Mouse (Mus musculus) heart, embryonic 14.5 days (tissue): ENCODE measurements around the gene Ocrl. TPM values are rescaled to one million over a fixed set of nuclear protein-coding genes. Genes with fewer than 3 reads are reported as not detected.

Source experiments
- ATAC-seq: fragments of 200-750 bp; cut with Nextera tagmentation; 2 replicates; pipeline ENCODE4 v1.8.0; 2017; ENCODE audit warnings: low read depth, moderate TSS enrichment; ENCODE audit not compliant: insufficient number of reproducible peaks, insufficient read depth, low FRiP score
- H3K27ac ChIP-seq, 2 experiments: fragments of 200-500 bp in 1 of 2; fragments of 300-500 bp in 1 of 2; sonication (generic) in 1 of 2; replicated peaks in 1 of 2; 2 replicates each; pipeline ENCODE4 v1.5.1; 2012 to 2014; ENCODE audit warnings: low read depth in 2 of 2, low read length in 2 of 2, control low read depth in 1 of 2, mild to moderate bottlenecking in 1 of 2, mixed read lengths in 1 of 2; ENCODE audit not compliant: control insufficient read depth in 1 of 2, insufficient read depth in 1 of 2
- H3K27me3 ChIP-seq: fragments of 300-500 bp; sonication (generic); 2 replicates; pipeline ENCODE4 v1.6.1; 2014; ENCODE audit warnings: mild to moderate bottlenecking, low read length, control low read depth; ENCODE audit not compliant: control insufficient read depth, insufficient read depth
- H3K36me3 ChIP-seq: fragments of 300-500 bp; sonication (generic); 2 replicates; pipeline ENCODE4 v1.6.1; 2014; ENCODE audit warnings: mild to moderate bottlenecking, control low read depth, low read length, mixed read lengths; ENCODE audit not compliant: control insufficient read depth, insufficient read depth
- H3K4me1 ChIP-seq, 2 experiments: fragments of 200-500 bp in 1 of 2; fragments of 300-500 bp in 1 of 2; sonication (generic) in 1 of 2; 2 replicates each; pipeline ENCODE4 v1.6.1; 2012 to 2014; ENCODE audit warnings: low read length in 2 of 2, control low read depth in 1 of 2, mixed read lengths in 1 of 2; ENCODE audit not compliant: control insufficient read depth in 2 of 2, insufficient read depth in 2 of 2
- H3K4me2 ChIP-seq: fragments of 300-500 bp; sonication (generic); 2 replicates; pipeline ENCODE4 v1.6.1; 2014; ENCODE audit warnings: mild to moderate bottlenecking, low read length
- H3K4me3 ChIP-seq, 2 experiments: fragments of 200-500 bp in 1 of 2; fragments of 300-500 bp in 1 of 2; sonication (generic) in 1 of 2; 2 replicates each; pipeline ENCODE4 v1.5.1; 2012 to 2014; ENCODE audit warnings: low read length in 2 of 2, mild to moderate bottlenecking in 2 of 2, control low read depth in 1 of 2, low read depth in 1 of 2, moderate library complexity in 1 of 2; ENCODE audit not compliant: control insufficient read depth in 1 of 2, insufficient read depth in 1 of 2
- H3K9ac ChIP-seq: fragments of 300-500 bp; sonication (generic); 2 replicates; pipeline ENCODE4 v1.6.1; 2014; ENCODE audit warnings: mild to moderate bottlenecking, low read length
- H3K9me3 ChIP-seq: fragments of 300-500 bp; sonication (generic); 2 replicates; pipeline ENCODE4 v1.6.1; 2016; ENCODE audit warnings: low read length, control low read depth; ENCODE audit not compliant: control insufficient read depth
- WGBS: fragments of 180-500 bp; shearing (Covaris S2); extraction: QIAGEN DNeasy Blood & Tissue Kit; methylation state at CpG from one replicate; pipeline ENCODE4 v1.1.7; 2014; 5-methylcytosine and 5-hydroxymethylcytosine counted together
- polyA plus RNA-seq: library from polyadenylated mRNA; unstranded; fragments of >200 nt; fragmentation: Nextera tagmentation; extraction: Ambion mirVana; gene quantifications from 2 replicates; pipeline ENCODE4 v1.2.1, GENCODE M21; 2014

The Ocrl gene
- polyA plus RNA-seq, 1 experiment from 2014 or later = 16.1 TPM

GRCm38 (mm10) chrX:47937740-47938139 is 25.6 kb downstream of the Ocrl start:
- WGBS = 17% methylated on average over 2 of the region's 2 CpGs
- no peaks in the 10 kb centered on the region for H3K9me3 ChIP-seq
- no peak for ATAC-seq

DNA sequence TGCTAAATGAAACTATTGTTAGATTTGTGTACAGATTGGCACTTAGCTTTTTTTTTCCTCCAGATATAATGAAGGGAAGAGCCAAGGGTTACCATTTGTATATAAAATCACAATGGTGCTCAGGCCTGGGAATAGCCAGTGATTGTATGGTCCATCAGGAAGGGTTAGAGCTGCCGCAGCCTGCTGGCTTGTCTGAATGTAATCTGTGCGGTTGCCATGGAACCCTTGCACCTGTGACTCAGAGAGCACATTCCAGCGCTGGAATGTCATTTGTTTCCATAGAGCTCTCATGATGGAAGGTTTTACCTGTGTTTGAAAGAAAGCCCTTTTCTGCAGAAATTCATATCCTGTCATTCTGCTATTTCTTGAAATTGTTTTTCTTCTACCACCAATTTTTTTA is 37.5 kb downstream of the Ocrl start:
- Histone ChIP-seq H3K27me3 (no peaks in the 10 kb centered on the region), H3K4me1 (no peaks in the 10 kb centered on the region), H3K4me2 (no peak overlapping the region), H3K36me3 (peaks cover 24% of the 10 kb centered on the region; the same call in 1 of the 2 replicates), H3K27ac (no peak overlapping the region), H3K9ac (no peak overlapping the region), H3K4me3 (no peak overlapping the region), H3K9me3 (no peaks in the 10 kb centered on the region)
- 55% methylated on average over 3 of the region's 3 CpGs for whole genome bisulfite sequencing
- ATAC-seq = no peak

More at GRCm38 (mm10) chrX:47937740-47938139, 25.6 kb downstream of the Ocrl start:
- H3K36me3 ChIP-seq = peaks cover 24% of the 10 kb centered on the region; the same call in 1 of the 2 replicates
- no peak overlapping the region for H3K9ac ChIP-seq
- no peak overlapping the region for H3K4me2 ChIP-seq
- H3K4me1 ChIP-seq = no peaks in the 10 kb centered on the region
- peak overlapping the region in 1 of 2 experiments; percentile 30; a peak in 1 of 4 replicates for H3K27ac ChIP-seq
- no peak overlapping the region for H3K4me3 ChIP-seq
- no peaks in the 10 kb centered on the region for H3K27me3 ChIP-seq

DNA sequence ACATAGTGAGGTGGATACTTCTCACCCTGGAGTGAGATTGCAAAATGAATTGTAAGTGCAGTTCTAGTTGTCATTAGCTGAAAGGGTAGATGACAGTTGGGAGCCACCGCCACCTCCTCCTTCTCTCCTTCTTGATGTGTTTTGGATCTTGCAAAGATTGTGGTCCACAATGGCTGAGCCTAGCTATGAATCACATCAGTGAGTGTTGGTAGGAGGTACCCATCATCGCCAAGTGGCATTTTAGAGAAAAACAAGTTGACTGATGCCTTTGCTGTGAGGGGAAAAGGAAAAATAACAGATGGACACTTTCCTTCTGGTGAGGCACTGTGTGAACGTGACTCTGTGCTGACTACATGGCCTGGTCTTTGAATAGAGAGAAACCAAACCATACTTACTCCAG is 50.4 kb downstream of the Ocrl start:
- Histone ChIP-seq H3K4me1 (no peaks in the 10 kb centered on the region), H3K4me3 (no peak overlapping the region), H3K27ac (no peak overlapping the region), H3K27me3 (no peaks in the 10 kb centered on the region), H3K36me3 (peaks cover 19% of the 10 kb centered on the region), H3K9me3 (no peaks in the 10 kb centered on the region), H3K9ac (no peak overlapping the region), H3K4me2 (no peak overlapping the region)
- WGBS = 85% methylated on average over 3 of the region's 3 CpGs
- no peak for ATAC-seq

DNA sequence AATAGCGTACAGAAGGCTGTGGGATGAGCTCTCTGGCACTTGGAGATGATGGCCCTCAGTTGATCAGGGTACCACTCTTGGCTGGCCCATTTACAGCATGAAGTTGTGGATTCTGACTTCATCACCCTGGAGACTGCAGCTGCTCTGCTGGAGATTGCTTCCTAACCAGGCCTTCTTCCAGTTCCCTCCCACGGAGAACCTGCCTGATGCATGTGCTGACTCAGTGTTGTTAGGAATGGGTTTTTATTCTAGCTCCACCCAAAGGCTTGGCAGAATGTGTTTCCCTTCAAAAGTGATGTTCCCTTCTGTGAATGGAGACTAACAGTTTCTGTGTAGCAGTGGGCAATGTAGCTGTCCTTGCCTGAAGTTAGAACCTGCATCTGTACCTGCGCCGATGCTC is 58.2 kb downstream of the Ocrl start:
- ATAC-seq = no peak
- no peak overlapping the region for H3K4me3 ChIP-seq
- no peak overlapping the region for H3K27ac ChIP-seq
- H3K27me3 ChIP-seq = no peaks in the 10 kb centered on the region
- no peaks in the 10 kb centered on the region for H3K36me3 ChIP-seq
- no peaks in the 10 kb centered on the region for H3K9me3 ChIP-seq
- 86% methylated on average over 4 of the region's 4 CpGs for WGBS
- no peaks in the 10 kb centered on the region for H3K4me1 ChIP-seq
- H3K9ac ChIP-seq = no peak overlapping the region
- H3K4me2 ChIP-seq = no peak overlapping the region

DNA sequence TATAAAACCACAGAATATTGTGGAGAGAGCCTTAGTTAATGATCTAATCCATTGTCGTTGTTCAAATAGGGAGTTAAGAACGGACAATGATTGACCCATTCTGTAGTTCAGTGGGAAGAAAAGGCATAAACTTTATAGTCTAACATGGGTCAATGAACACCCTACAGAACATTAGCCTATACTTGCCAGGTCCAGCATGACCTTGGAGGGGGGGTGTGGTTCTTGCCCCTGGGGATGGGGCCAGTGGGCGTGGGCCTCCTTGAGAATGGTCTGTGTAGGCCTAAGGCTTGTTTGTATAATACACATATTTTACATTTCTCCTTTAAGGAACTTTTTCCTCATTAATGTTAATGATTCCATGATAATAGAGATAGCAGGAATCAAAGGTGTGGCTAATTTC is 58.7 kb downstream of the Ocrl start:
- no peak for ATAC-seq
- Histone ChIP-seq H3K36me3 (no peaks in the 10 kb centered on the region), H3K9ac (no peak overlapping the region), H3K9me3 (no peaks in the 10 kb centered on the region), H3K4me2 (no peak overlapping the region), H3K27ac (no peak overlapping the region), H3K27me3 (no peaks in the 10 kb centered on the region), H3K4me3 (no peak overlapping the region), H3K4me1 (no peaks in the 10 kb centered on the region)
- 83% methylated on average over 3 of the region's 3 CpGs for WGBS

DNA sequence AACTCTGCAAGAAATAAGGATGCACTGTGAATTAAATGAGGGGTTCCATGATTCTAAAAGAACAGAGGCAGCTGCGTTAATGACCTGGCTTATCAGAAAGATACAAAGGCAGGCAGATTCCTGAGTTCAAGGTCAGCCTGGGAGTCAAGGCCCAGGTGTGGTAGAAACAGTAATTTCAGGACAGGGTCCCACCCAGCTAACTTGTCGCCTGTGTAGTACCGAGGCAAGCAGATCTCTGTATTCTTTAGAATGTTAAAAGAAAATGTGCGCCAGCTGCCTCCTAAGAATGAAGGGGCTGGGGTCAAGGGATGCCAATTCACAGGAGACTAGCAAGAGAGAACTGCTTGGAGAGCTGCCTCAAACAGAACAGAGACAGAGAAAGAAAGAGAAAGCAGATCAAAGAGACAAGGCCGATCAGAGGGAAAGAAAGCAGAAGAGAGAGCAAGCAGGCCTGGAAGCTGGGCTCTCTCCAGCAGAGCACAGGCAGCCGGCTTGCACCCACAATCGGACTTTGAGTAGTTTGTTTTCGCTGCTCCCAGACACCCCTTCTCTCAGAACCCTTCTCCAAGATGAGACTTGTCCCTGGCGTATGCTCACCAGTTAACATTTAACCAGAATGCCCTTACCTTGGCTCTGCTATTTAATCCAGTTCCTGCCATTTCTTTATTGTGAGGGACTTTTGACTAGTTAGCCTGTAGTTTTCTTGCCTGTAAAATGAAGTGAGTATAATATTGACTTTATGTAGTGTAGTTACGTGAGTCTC is 59.4 kb downstream of the Ocrl start:
- Histone ChIP-seq H3K27ac (no peak overlapping the region), H3K4me2 (no peak overlapping the region), H3K9me3 (no peaks in the 10 kb centered on the region), H3K9ac (no peak overlapping the region), H3K4me3 (no peak overlapping the region), H3K36me3 (no peaks in the 10 kb centered on the region), H3K27me3 (no peaks in the 10 kb centered on the region), H3K4me1 (no peaks in the 10 kb centered on the region)
- WGBS = 60% methylated on average over 10 of the region's 10 CpGs
- no peak for ATAC-seq

GRCm38 (mm10) chrX:47976551-47976950 is 64.4 kb downstream of the Ocrl start:
- Histone ChIP-seq H3K4me3 (no peak overlapping the region), H3K9ac (no peak overlapping the region), H3K27me3 (no peaks in the 10 kb centered on the region), H3K36me3 (no peaks in the 10 kb centered on the region), H3K4me2 (no peak overlapping the region), H3K4me1 (no peaks in the 10 kb centered on the region), H3K27ac (no peak overlapping the region), H3K9me3 (no peaks in the 10 kb centered on the region)
- WGBS = 61% methylated on average over 4 of the region's 4 CpGs
- no peak for ATAC-seq

- no peaks in the 10 kb centered on the region for H3K4me1 ChIP-seq
- no peaks in the 10 kb centered on the region for H3K9me3 ChIP-seq
- H3K36me3 ChIP-seq = no peaks in the 10 kb centered on the region
- WGBS = 51% methylated on average over 5 of the region's 5 CpGs
- no peak overlapping the region for H3K4me3 ChIP-seq
- H3K27me3 ChIP-seq = no peaks in the 10 kb centered on the region
- H3K9ac ChIP-seq = no peak overlapping the region
- no peak overlapping the region for H3K4me2 ChIP-seq
- no peak overlapping the region for H3K27ac ChIP-seq
- ATAC-seq = no peak
Measured at GRCm38 (mm10) chrX:47977078-47977477, 64.9 kb downstream of the Ocrl start.
